Mouse (Mus musculus) neural tube, embryonic 15.5 days (tissue): ENCODE measurements at regions not wholly inside any gene's neighbourhood (a gene's known extent, or its start where the extent isn't known, plus 50 kb on each side); places are given as distances from the start of the nearest gene placed in this dataset.

Experiments
- ATAC-seq: fragments of 200-750 bp; cut with Nextera tagmentation; 2 replicates; pipeline ENCODE4 v1.8.0; 2017; ENCODE audit warnings: mild to moderate bottlenecking, moderate TSS enrichment, moderate library complexity; ENCODE audit not compliant: low FRiP score
- H3K27ac ChIP-seq: fragments of 300-500 bp; sonication (generic); replicated peaks from 2 replicates; pipeline ENCODE4 v1.5.1; 2015; ENCODE audit warnings: mild to moderate bottlenecking, inconsistent platforms
- H3K27me3 ChIP-seq: fragments of 300-500 bp; sonication (generic); replicated peaks from 2 replicates; pipeline ENCODE4 v1.6.1; 2015; ENCODE audit warnings: inconsistent platforms
- H3K36me3 ChIP-seq: fragments of 300-500 bp; sonication (generic); 2 replicates; pipeline ENCODE4 v1.6.1; 2015; ENCODE audit warnings: inconsistent platforms
- H3K4me1 ChIP-seq: fragments of 300-500 bp; sonication (generic); 2 replicates; pipeline ENCODE4 v1.6.1; 2015; ENCODE audit warnings: inconsistent platforms
- H3K4me2 ChIP-seq: fragments of 300-500 bp; sonication (generic); 2 replicates; pipeline ENCODE4 v1.6.1; 2015; ENCODE audit warnings: inconsistent platforms, mild to moderate bottlenecking, moderate library complexity
- H3K4me3 ChIP-seq: fragments of 300-500 bp; sonication (generic); replicated peaks from 2 replicates; pipeline ENCODE4 v1.5.1; 2015; ENCODE audit warnings: mild to moderate bottlenecking, inconsistent platforms
- H3K9ac ChIP-seq: fragments of 300-500 bp; sonication (generic); replicated peaks from 2 replicates; pipeline ENCODE4 v1.6.1; 2015; ENCODE audit warnings: mild to moderate bottlenecking, inconsistent platforms
- H3K9me3 ChIP-seq: fragments of 300-500 bp; sonication (generic); replicated peaks from 2 replicates; pipeline ENCODE4 v1.6.1; 2016; ENCODE audit warnings: inconsistent platforms
- WGBS: fragments of 180-500 bp; shearing (Covaris S2); methylation state at CpG from one replicate; pipeline ENCODE4 v1.1.7; 2015; ENCODE audit warnings: mixed read lengths; 5-methylcytosine and 5-hydroxymethylcytosine counted together

- H3K27ac ChIP-seq = no peak overlapping the region
- no peaks in the 10 kb centered on the region for H3K9me3 ChIP-seq
- H3K36me3 ChIP-seq = no peaks in the 10 kb centered on the region
- H3K4me2 ChIP-seq = no peak overlapping the region
- no peak overlapping the region for H3K9ac ChIP-seq
- H3K4me1 ChIP-seq = no peaks in the 10 kb centered on the region
- WGBS = 81% methylated on average over 7 of the region's 7 CpGs
- no peaks in the 10 kb centered on the region for H3K27me3 ChIP-seq
- ATAC-seq = no peak
- no peak overlapping the region for H3K4me3 ChIP-seq
Measured at GRCm38 (mm10) chr9:40598431-40598831, 67.2 kb upstream of the Gramd1b start.

DNA sequence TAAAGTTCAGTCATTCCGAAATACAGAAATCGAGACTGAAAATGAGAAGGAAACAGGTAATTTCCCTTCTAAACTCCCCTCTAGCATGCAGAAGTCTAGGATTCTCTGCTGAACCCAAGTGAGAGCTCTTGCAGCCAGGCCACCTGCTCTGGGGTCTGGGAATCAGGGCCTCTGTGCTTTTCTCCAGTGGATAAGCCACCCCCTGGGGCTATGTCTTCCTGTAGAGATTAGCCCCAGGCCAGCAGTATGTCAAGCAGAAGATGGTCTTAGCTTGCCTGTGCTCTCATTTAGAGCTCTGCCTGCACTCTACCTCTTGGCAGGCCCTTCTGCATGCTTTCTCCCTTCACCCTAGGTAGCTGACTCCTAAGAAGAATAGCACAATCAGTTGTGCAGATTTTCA is 56.2 kb upstream of the Gramd1b start:
- H3K36me3 ChIP-seq = no peaks in the 10 kb centered on the region
- H3K27me3 ChIP-seq = no peaks in the 10 kb centered on the region
- no peak overlapping the region for H3K4me3 ChIP-seq
- no peaks in the 10 kb centered on the region for H3K9me3 ChIP-seq
- 81% methylated on average over 2 of the region's 2 CpGs for WGBS
- no peak for ATAC-seq
- no peak overlapping the region for H3K4me2 ChIP-seq
- H3K9ac ChIP-seq = no peak overlapping the region
- H3K27ac ChIP-seq = no peak overlapping the region
- no peaks in the 10 kb centered on the region for H3K4me1 ChIP-seq

- no peaks in the 10 kb centered on the region for H3K9me3 ChIP-seq
- H3K9ac ChIP-seq = no peak overlapping the region
- H3K27me3 ChIP-seq = no peaks in the 10 kb centered on the region
Measured at GRCm38 (mm10) chr9:40586581-40586980, 55.4 kb upstream of the Gramd1b start.

DNA sequence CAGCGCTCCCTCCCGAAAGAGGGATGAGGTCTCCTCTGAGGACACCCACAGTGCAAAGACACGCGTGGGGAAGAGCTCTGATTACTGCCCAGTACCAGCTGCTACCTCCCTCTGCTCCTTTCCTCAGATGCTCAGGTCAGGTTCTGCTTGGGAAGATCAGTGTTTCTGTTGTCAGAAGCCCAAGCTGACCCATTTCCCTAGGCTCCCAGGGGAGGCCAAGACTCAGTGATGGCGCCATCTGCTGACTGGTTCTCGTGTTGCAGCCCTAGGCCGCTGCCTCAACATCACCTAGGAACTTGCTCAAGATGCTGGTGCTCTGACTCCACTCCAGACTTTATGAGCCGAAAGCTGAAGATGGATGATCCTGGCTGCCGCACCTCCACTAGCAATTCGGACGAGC is 52.4 kb upstream of the Gramd1b start:
- Histone ChIP-seq H3K4me1 (no peaks in the 10 kb centered on the region), H3K27me3 (no peaks in the 10 kb centered on the region), H3K9me3 (no peaks in the 10 kb centered on the region), H3K36me3 (no peaks in the 10 kb centered on the region), H3K4me2 (no peak overlapping the region), H3K9ac (no peak overlapping the region), H3K27ac (no peak overlapping the region), H3K4me3 (no peak overlapping the region)
- whole genome bisulfite sequencing = 48% methylated on average over 11 of the region's 11 CpGs
- ATAC-seq = peak; percentile 59; the same call in 1 of the 2 replicates

More at GRCm38 (mm10) chr9:40586581-40586980, 55.4 kb upstream of the Gramd1b start:
- no peak overlapping the region for H3K4me3 ChIP-seq
- H3K4me1 ChIP-seq = no peaks in the 10 kb centered on the region
- WGBS = 83% methylated on average over 7 of the region's 7 CpGs
- no peak overlapping the region for H3K4me2 ChIP-seq
- ATAC-seq = no peak
- H3K27ac ChIP-seq = no peak overlapping the region
- H3K36me3 ChIP-seq = no peaks in the 10 kb centered on the region

- no peaks in the 10 kb centered on the region for H3K36me3 ChIP-seq
- no peaks in the 10 kb centered on the region for H3K27me3 ChIP-seq
- no peaks in the 10 kb centered on the region for H3K9me3 ChIP-seq
- no peak overlapping the region for H3K4me2 ChIP-seq
- H3K4me3 ChIP-seq = no peak overlapping the region
- H3K27ac ChIP-seq = no peak overlapping the region
- no peak overlapping the region for H3K9ac ChIP-seq
- no peaks in the 10 kb centered on the region for H3K4me1 ChIP-seq
- 76% methylated on average over 2 of the region's 2 CpGs for WGBS
- no peak for ATAC-seq
Measured at GRCm38 (mm10) chr9:40581854-40582253, 50.7 kb upstream of the Gramd1b start.
